Mouse (Mus musculus): ENCODE data around the gene Hist1h2ab.
"Not testable (repeated sequence)": the region's sequence is repeated elsewhere in the genome, so short reads cannot be mapped to it uniquely, and the experiment has no call there.

GRCm38 (mm10) chr13:23702801-23703200 is 48.1 kb upstream of the Hist1h2ab start:
- not testable (repeated sequence) for TF ChIP-seq CTCF (conservative IDR thresholded peaks at IDR 0.05; ENCODE audit: low read length); NANOG (IDR thresholded peaks at IDR 0.05; ENCODE audit: borderline replicate concordance, low read length); POU5F1 (IDR thresholded peaks at IDR 0.05; ENCODE audit: borderline replicate concordance, low read length)

Data from E14TG2a.4 (cell line).